Mouse (Mus musculus) lung, adult 2 months (tissue): ENCODE results near the gene Il27ra. TPM values are rescaled to one million over a fixed set of nuclear protein-coding genes. Genes with fewer than 3 reads are reported as not detected.
"Not testable (repeated sequence)": the region's sequence is repeated elsewhere in the genome, so short reads cannot be mapped to it uniquely, and the experiment has no call there.

Experiments used
- DNase-seq: peaks from one replicate; pipeline ENCODE4 v3.0.0; 2022
- H3K4me1 ChIP-seq: fragments of 200-500 bp; 2 replicates; pipeline ENCODE4 v1.6.1; 2011; ENCODE audit warnings: low read length; ENCODE audit not compliant: control insufficient read depth, insufficient read depth
- H3K4me3 ChIP-seq: fragments of 200-500 bp; replicated peaks from 2 replicates; pipeline ENCODE3; 2011; ENCODE audit warnings: low read depth, mild to moderate bottlenecking, control low read depth, low read length; ENCODE audit errors: extremely low read depth
- CTCF ChIP-seq: fragments of 200-500 bp; IDR thresholded peaks from 2 replicates; pipeline ENCODE4 v1.5.1; 2011; ENCODE audit warnings: mild to moderate bottlenecking, low read length, control low read depth; ENCODE audit not compliant: insufficient read depth
- POLR2A ChIP-seq: fragments of 200-500 bp; IDR thresholded peaks from 2 replicates; pipeline ENCODE4 v1.6.1; 2011; ENCODE audit warnings: low read depth, mild to moderate bottlenecking, control low read depth, low read length, borderline replicate concordance; ENCODE audit errors: extremely low read depth
- WGBS: fragments of 180-500 bp; shearing (Covaris S2); methylation state at CpG from one replicate; pipeline ENCODE4 v1.1.7; 2018; 5-methylcytosine and 5-hydroxymethylcytosine counted together
- polyA plus RNA-seq: library from polyadenylated mRNA; depleted of rRNA; stranded (reverse); fragments of >200 nt; gene quantifications from 2 replicates; pipeline ENCODE4 v1.2.3, GENCODE M21; 2012

Gene Il27ra
- polyA plus RNA-seq, 1 experiment = 7.5 TPM

DNA sequence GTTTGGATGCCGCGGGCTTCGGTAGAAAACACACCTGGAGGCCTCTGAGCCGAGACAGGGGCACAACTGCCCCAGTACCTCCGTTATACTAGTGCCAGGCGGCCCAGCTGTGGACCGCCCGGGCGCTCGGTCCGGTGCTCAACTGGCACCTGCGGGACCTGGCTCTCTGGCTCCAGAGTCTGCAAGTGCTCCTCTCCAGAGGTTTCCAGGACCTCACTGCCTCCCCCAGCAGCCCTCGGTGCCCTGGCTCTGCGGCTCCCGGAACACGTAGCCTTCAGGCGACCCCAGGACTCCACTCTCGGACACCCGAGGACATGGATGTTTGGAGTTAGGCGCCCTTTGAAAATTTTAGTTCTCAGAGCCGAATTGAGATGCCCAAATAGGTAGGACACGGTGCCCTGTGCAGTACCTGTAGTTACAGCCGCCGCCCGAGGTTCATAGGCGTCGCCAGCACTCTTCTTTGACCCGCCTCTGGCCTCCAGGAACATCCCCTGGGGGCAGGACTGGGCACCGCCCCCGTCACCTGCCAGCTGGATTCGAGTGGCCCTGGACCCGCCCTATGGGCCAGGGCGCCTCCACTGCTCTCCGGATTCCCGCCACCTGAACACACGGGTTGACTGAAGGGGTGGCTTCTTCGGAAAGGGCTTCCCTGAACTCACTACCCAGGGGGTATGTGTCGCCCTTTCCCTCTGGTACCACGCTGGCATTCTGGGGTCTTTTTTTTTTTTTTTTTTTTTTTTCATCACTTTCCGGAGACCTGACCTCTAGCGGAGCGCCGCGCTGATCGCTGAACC is 30.5 kb downstream of the Il27ra start, which contains the start of gene 2210011C24Rik:
TSS of gene 2210011C24Rik (minus strand) at position 467 of the 794 bp plus-strand sequence.
- Histone ChIP-seq H3K4me3 (peak within 1 kb of the TSS; percentile 61), H3K4me1 (peaks cover 5% of the 10 kb centered on the region)
- 2% methylated on average over 45 of the region's 45 CpGs for WGBS
- DNase-seq = peak; percentile 70
- no peak for TF ChIP-seq CTCF
- TF ChIP-seq POLR2A = peak; percentile 34; the same call in 1 of the 2 replicates

DNA sequence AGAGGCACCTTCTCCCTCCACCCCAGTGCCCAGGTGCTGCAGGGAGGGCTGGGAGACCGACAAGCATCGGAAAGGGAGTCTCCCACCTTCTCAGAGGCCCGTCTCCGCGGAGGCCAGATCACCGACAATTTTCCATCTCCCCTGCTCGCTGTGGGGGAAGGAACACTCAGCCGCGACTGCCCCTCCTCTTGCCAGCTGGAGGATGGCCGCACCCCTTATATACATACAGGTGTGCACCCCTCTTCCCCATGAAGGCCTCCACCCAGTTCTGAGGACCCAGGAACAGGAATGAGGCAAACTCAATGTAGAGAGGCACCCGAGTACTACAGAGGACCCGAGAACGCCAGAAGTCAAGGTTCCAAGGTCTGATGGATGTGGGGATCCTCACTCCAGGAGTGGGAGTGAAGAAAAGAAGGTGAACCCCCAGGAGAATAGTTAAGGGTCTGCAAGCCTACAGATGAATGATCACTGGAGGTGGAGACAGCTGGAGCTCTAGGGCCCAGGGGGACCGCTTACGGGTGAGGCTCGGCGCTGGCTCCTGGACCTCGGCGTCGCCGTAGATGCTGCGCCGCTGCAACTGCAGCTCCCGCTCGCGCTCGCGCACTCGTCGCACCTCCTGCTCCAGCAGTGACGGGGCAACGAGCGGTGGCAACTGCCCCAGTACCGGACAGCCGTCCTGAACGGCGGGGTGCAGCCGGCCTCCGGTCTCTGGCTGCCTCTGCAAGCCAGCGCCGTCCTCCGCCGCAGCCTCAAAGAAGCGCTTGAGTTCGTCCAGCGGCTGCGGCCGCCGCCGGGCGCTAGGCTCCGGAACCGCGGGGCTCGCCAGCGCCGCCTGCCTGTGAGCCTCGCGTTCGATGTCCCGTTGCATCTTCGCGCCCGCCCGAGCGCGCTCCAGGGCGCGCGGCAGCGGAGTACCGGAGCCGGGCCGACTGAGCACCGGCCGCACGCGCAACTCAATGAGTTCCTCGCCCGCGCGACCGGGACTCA is 31.5 kb downstream of the Il27ra start:
- WGBS = 2% methylated on average over 83 of the region's 83 CpGs
- DNase-seq = peak; percentile 81
- Histone ChIP-seq H3K4me1 (peaks cover 5% of the 10 kb centered on the region), H3K4me3 (peak overlapping the region; percentile 61)
- TF ChIP-seq POLR2A = no peak
- TF ChIP-seq CTCF = peak; percentile 46

DNA sequence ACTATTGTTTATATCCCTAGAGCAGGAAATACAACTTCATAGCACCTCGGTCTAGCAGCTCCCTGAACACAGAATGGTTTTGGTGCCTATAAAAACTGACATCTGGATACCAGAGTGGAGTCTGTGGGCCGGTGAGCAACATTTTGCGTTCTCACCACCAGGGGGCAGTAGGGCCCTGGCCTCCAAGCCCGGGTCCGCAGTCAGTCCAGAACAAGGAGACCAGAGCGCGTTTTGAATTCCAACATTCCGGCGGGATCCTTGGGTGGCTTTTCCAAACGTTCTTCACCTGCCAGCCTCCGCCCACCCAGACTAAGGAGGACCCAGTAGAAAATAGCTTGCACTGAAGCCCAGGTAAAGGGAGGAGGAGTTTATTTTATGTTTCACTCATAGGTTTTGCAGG is 32.5 kb downstream of the Il27ra start:
- TF ChIP-seq POLR2A (no peak), CTCF (peak; percentile 89)
- peak overlapping the region; percentile 4 for H3K4me3 ChIP-seq
- DNase-seq = peak; percentile 82
- peaks cover 5% of the 10 kb centered on the region for H3K4me1 ChIP-seq
- whole genome bisulfite sequencing = under 1% methylated on average over 11 of the region's 11 CpGs

DNA sequence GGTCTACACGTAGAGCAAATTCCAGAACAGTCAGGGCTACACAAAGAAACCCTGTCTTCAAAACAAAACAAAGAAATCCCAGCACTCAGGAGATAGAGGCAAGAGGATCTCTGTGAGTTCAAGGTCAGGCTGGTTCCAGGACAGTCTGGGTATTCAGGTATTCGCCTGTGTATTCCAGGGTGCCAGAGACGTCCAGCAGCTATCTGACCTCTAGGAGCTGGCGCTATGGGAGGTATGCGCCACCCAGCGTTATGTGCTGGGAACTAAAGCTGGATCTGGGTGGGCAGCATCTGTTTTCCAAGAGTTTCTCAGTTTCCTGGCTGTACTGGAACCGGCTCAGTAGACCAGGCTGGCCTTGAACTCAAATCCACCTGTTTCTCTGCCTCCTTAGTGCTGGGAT is 34.0 kb downstream of the Il27ra start:
- no peak for DNase-seq
- Histone ChIP-seq H3K4me3 (no peak overlapping the region), H3K4me1 (peaks cover 5% of the 10 kb centered on the region)
- 47% methylated on average over 7 of the region's 7 CpGs for WGBS
- TF ChIP-seq CTCF (peak; percentile 46; the same call in 1 of the 2 replicates), POLR2A (no peak)

DNA sequence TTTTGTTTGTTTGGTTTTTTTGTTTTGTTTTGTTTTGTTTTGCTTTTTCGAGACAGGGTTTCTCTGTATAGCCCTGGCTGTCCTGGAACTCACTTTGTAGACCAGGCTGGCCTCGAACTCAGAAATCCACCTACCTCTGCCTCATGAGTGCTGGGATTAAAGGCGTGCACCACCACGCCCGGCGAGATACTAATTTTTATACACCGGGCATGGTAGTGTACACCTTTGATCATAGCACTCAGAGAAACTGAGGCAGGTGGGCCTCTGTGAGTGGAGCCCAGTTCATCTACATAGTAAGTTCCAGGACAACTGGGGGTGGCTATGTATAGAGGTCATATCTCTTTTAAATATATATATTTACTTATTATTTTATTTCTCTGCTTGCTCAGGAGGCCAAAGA is 36.9 kb downstream of the Il27ra start:
- not testable (repeated sequence) for H3K4me3 ChIP-seq, H3K4me1 ChIP-seq, DNase-seq
- 92% methylated on average over 7 of the region's 7 CpGs for WGBS

DNA sequence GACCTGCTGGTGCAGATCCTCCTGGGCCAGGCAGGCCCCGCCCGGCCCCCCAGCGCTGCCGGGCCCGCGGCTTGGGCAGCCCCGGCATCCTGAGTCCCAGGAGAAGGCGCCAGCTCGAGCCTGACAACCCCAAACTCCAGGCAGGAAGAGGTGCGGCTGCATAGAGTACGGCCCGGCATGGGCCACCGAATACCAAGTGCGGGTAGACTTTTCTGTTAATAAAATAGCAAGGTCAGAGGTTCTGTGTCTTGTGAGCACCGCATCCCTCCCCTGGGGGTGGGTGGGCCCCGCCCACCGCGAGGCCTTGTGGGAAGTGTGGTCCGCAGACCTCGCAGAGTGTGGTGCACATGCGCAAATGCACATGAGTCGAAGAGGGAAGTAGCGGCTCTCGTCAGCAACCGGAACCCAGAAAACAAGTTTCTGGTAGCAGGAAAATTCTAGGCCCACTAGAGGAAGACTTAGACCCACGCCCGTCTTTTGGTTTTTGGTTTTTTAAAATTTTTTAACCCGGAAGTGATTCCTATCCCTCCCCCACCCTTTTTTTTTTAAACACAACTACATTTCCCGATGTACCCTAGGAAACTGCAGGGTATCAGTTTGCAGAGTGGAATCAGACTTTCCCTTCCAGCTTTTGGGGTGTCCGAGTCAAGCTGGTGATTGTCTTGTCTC is 37.7 kb downstream of the Il27ra start:
- WGBS = under 1% methylated on average over 30 of the region's 30 CpGs
- Histone ChIP-seq H3K4me1 (no peaks in the 10 kb centered on the region; the same call in 1 of the 2 replicates), H3K4me3 (peak overlapping the region; percentile 50)
- peak; percentile 92 for DNase-seq
- TF ChIP-seq CTCF = no peak
- TF ChIP-seq POLR2A = peak; percentile 68; the same call in 1 of the 2 replicates

DNA sequence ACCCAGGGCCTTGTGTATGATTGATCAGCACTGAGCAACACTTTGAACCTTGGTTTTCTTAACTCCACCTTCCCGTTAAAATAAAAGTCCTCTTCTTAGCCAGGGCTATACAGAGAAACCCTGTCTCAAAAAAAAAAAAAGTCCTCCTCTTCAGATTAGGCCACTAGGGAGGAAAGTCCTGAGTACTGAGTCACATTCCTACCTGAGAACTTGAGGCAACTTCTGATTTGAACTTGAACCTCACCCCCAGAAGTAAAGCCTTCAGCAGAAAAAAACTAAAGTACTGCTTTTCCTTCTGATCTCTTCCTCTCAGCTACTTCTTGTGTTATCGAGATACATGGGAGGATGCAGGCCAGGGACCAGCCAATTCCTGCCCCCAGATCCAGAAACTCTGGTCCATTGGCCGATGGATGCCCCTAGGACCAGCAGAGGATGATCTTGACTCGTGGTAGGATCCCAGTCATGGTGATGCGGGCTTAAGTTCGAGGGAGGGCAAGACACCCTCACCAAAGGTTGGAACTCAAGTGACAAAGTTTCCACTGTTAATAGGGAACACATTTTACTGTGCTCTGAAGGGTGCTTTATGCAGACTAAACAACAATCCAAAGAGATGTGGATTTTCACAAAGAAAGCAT is 38.7 kb downstream of the Il27ra start:
- TF ChIP-seq POLR2A = no peak
- TF ChIP-seq CTCF = no peak
- DNase-seq = no peak
- Histone ChIP-seq H3K4me3 (no peak overlapping the region), H3K4me1 (peaks cover 4% of the 10 kb centered on the region; the same call in 1 of the 2 replicates)
- 74% methylated on average over 6 of the region's 6 CpGs for WGBS

DNA sequence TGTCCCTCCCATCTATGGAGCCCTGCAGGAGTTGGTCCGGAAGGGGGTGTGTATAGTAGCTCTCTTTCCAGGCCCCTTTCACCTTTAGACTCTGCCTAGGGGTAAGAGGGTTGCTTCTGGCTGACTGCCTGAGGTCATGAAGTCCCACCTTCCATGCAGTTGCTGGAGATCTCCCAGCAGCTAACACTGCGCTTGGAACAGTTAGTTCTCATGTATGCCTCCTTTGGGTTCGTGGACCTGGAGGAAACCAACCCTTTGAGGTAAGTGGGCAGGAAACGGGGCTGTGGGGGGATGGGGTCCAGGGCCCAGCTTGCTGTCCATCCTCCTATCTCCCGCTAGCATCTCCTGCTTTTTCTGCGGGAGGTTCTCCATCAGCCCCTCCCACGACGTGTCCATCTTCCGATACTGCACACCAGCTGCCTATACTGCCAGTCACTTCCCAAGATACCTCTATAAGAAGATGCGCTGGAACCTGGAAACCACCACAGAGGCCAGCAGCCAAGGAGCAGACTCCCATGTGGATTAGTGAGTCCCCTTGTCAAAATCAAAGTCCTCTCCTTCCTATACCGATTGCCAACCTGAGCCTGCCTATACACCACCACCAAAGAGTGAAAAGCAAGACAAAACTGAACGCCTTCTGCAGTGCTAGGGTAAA is 39.3 kb downstream of the Il27ra start:
- no peak overlapping the region for H3K4me3 ChIP-seq
- no peak for DNase-seq
- WGBS = 75% methylated on average over 12 of the region's 12 CpGs

More for the DNA sequence above, 39.3 kb downstream of the Il27ra start:
- peaks cover 6% of the 10 kb centered on the region; the same call in 1 of the 2 replicates for H3K4me1 ChIP-seq
- TF ChIP-seq CTCF = no peak
- no peak for TF ChIP-seq POLR2A
